Mouse (Mus musculus) brain, adult 2 months (tissue): ENCODE measurements around the gene Gtdc1.

Experiments
- DNase-seq: peaks from one replicate; pipeline ENCODE4 v3.0.0; 2011; ENCODE audit warnings: low read depth, low spot score

Gene Gtdc1

GRCm38 (mm10) chr2:44526110-44527032 is 401.1 kb downstream of the Gtdc1 start:
- peak; percentile 85 for DNase-seq

- no peak for DNase-seq
Observed at GRCm38 (mm10) chr2:44525187-44525919, 402.1 kb downstream of the Gtdc1 start.

GRCm38 (mm10) chr2:44519236-44519635 is 408.2 kb downstream of the Gtdc1 start:
- DNase-seq, result no peak

- DNase-seq, result no peak
Observed at GRCm38 (mm10) chr2:44518085-44518484, 409.4 kb downstream of the Gtdc1 start.
